Mouse (Mus musculus) heart, embryonic 12.5 days (tissue): ENCODE data around the gene Mrpl43. TPM values are rescaled to one million over a fixed set of nuclear protein-coding genes. Genes with fewer than 3 reads are reported as not detected.

Experiments
- ATAC-seq: fragments of 200-750 bp; cut with Nextera tagmentation; 2 replicates; pipeline ENCODE4 v1.8.0; 2017; ENCODE audit warnings: moderate TSS enrichment, moderate library complexity; ENCODE audit not compliant: insufficient number of reproducible peaks, low FRiP score
- H3K27ac ChIP-seq: fragments of 300-500 bp; sonication (generic); 2 replicates; pipeline ENCODE4 v1.5.1; 2016; ENCODE audit warnings: mild to moderate bottlenecking, moderate library complexity; ENCODE audit not compliant: poor library complexity, severe bottlenecking
- H3K27me3 ChIP-seq: fragments of 300-500 bp; sonication (generic); replicated peaks from 2 replicates; pipeline ENCODE4 v1.6.1; 2016; ENCODE audit warnings: mild to moderate bottlenecking, moderate library complexity
- H3K36me3 ChIP-seq: fragments of 300-500 bp; sonication (generic); 2 replicates; pipeline ENCODE4 v1.6.1; 2016; ENCODE audit warnings: mild to moderate bottlenecking, moderate library complexity
- H3K4me1 ChIP-seq: fragments of 300-500 bp; sonication (generic); replicated peaks from 2 replicates; pipeline ENCODE4 v1.6.1; 2016; ENCODE audit warnings: mild to moderate bottlenecking
- H3K4me2 ChIP-seq: fragments of 300-500 bp; sonication (generic); 2 replicates; pipeline ENCODE4 v1.6.1; 2016; ENCODE audit warnings: mild to moderate bottlenecking, moderate library complexity
- H3K4me3 ChIP-seq: fragments of 300-500 bp; sonication (generic); 2 replicates; pipeline ENCODE4 v1.5.1; 2016; ENCODE audit warnings: mild to moderate bottlenecking
- H3K9ac ChIP-seq: fragments of 300-500 bp; sonication (generic); 2 replicates; pipeline ENCODE4 v1.6.1; 2016; ENCODE audit warnings: mild to moderate bottlenecking, moderate library complexity
- H3K9me3 ChIP-seq: fragments of 300-500 bp; sonication (generic); replicated peaks from 2 replicates; pipeline ENCODE4 v1.6.1; 2016; ENCODE audit warnings: mild to moderate bottlenecking, moderate library complexity
- whole genome bisulfite sequencing: fragments of 180-500 bp; shearing (Covaris S2); methylation state at CpG from one replicate; pipeline ENCODE4 v1.1.7; 2016; 5-methylcytosine and 5-hydroxymethylcytosine counted together
- polyA plus RNA-seq: library from polyadenylated mRNA; unstranded; fragments of >200 nt; fragmentation: Nextera tagmentation; extraction: Ambion mirVana; gene quantifications from 2 replicates; pipeline ENCODE4 v1.2.1, GENCODE M21; 2016

Mrpl43 gene
- polyA plus RNA-seq, 1 experiment from 2014 or later, result 66.8 TPM

- Histone ChIP-seq H3K27me3 (no peaks in the 10 kb centered on the region), H3K4me2 (no peak overlapping the region), H3K36me3 (peaks cover 78% of the 10 kb centered on the region), H3K9ac (no peak overlapping the region), H3K4me3 (no peak overlapping the region), H3K4me1 (no peaks in the 10 kb centered on the region), H3K9me3 (no peaks in the 10 kb centered on the region), H3K27ac (no peak overlapping the region)
- ATAC-seq, result no peak
- 88% methylated on average over 1 of the region's 1 CpGs for WGBS
Observed at GRCm38 (mm10) chr19:44965978-44966377, 40.3 kb downstream of the Mrpl43 start.

DNA sequence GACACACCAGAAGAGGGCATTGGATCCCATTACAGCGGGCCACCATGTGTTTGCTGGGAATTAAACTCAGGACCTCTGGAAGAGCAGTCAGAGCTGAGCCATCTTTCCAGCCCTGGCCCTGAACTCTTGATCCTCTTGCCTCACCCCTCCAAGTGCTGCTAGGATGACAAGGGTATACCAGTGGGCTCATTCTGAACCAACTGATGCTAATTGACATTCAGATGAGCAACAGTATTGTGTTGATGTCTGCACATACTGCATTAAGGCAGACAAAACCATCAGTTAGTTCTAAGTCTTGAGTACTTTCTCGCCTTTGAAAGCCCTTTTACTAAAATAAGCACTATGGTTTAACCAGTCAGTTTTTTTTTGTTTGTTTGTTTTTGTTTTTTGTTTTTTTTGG lies 46.6 kb downstream of the Mrpl43 start:
- no peaks in the 10 kb centered on the region for H3K4me1 ChIP-seq
- H3K4me2 ChIP-seq, result no peak overlapping the region
- WGBS, result 94% methylated on average over 2 of the region's 2 CpGs
- no peaks in the 10 kb centered on the region for H3K27me3 ChIP-seq
- H3K4me3 ChIP-seq, result no peak overlapping the region
- H3K9ac ChIP-seq, result no peak overlapping the region
- no peak for ATAC-seq
- H3K9me3 ChIP-seq, result no peaks in the 10 kb centered on the region
- peaks cover 79% of the 10 kb centered on the region for H3K36me3 ChIP-seq
- no peak overlapping the region for H3K27ac ChIP-seq

Other genes starting within 250 kb of the Mrpl43 start
- 51.4 and 52.3 TPM in 2 replicates for gene Slf2, start 75.3 kb downstream of the Mrpl43 start, polyA plus RNA-seq
- gene Sema4g, start 17.3 kb downstream of the Mrpl43 start, polyA plus RNA-seq, result 0.91 and 1.0 TPM in 2 replicates
- gene Twnk, start 779 bp downstream of the Mrpl43 start, polyA plus RNA-seq, result 19.2 and 19.5 TPM in 2 replicates
- 58.3 and 58.5 TPM in 2 replicates for gene Lzts2, start 8.0 kb upstream of the Mrpl43 start, polyA plus RNA-seq
- 0.09 and 0.18 TPM in 2 replicates for gene Pdzd7, start 39.3 kb upstream of the Mrpl43 start, polyA plus RNA-seq
- 20.4 and 21.3 TPM in 2 replicates for gene Sfxn3, start 41.1 kb upstream of the Mrpl43 start, polyA plus RNA-seq
- gene Kazald1, start 68.8 kb upstream of the Mrpl43 start, polyA plus RNA-seq, result 2.9 and 3.0 TPM in 2 replicates
- 0.40 and 0.50 TPM in 2 replicates for gene Tlx1, start 144.2 kb upstream of the Mrpl43 start, polyA plus RNA-seq
- not detected in 2 replicates for gene Lbx1, start 229.4 kb upstream of the Mrpl43 start, polyA plus RNA-seq